Mouse (Mus musculus): ENCODE data around the gene Fgfr2. TPM values are rescaled to one million over a fixed set of nuclear protein-coding genes. Genes with fewer than 3 reads are reported as not detected.

Gene Fgfr2
- polyA plus RNA-seq, 1 experiment from 2014 or later: 110 TPM

DNA sequence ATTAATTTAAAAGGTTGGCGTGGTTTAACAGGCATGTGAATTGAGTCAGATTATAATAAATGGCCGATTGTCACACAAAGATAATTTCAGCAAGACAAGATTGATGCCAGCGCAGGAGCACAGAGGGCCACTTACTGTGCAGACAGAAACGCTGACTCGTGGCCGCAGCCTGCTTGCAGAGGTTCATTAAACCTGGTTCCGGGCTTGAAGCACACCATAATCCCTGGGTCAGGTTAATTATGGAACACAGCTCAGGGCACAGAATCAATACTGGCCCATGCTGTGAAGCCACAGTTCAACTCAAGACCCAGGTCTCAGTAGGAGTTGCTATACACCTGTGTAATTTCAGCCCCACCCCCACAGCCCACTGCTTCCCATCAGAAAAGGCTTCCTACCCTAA, 1066.6 kb downstream of the Fgfr2 start:
- ATAC-seq: no peak
- H3K9ac ChIP-seq (replicated peaks; ENCODE audit: low read depth): no peak overlapping the region
- no peak for TF ChIP-seq EP300 (IDR thresholded peaks at IDR 0.05)
- TF ChIP-seq CTCF (IDR thresholded peaks at IDR 0.05): no peak
- no peak overlapping the region for H3K27ac ChIP-seq (ENCODE audit: low read length)
- no peaks in the 10 kb centered on the region for H3K4me1 ChIP-seq (ENCODE audit: insufficient read depth, low read depth, low read length)
- no peak overlapping the region for H3K4me3 ChIP-seq (ENCODE audit: low read depth, low read length)
- no peaks in the 10 kb centered on the region for H3K9me3 ChIP-seq (ENCODE audit: low read length)
- no peak for DNase-seq (ENCODE audit: low spot score)
- H3K4me2 ChIP-seq (replicated peaks; ENCODE audit: low read depth, low read length): no peak overlapping the region
- 76% methylated on average over 7 of the region's 7 CpGs for WGBS
- no peaks in the 10 kb centered on the region for H3K27me3 ChIP-seq (replicated peaks; ENCODE audit: insufficient read depth, low read length)
- H3K36me3 ChIP-seq (ENCODE audit: insufficient read depth, low read length): no peaks in the 10 kb centered on the region

DNA sequence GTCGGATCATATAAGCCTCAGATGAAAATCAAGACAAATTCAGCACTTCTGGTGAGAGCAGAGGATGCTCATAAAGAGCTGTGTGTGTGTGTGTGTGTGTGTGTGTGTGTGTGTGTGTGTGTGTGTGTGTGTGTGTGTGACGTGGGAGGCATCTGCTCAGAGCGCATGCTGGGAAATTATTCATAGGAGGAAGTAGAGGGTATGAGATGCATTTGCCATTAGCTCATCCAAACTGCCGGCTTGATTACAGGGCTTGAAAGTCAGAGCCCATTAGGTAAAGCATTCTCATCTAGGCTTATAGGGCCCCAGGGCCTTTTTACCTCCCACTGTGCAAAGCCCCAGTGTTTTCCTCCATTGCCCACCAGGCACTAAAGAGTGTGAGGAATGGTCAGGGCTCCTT, 1076.5 kb downstream of the Fgfr2 start:
- H3K9me3 ChIP-seq (ENCODE audit: low read length): no peaks in the 10 kb centered on the region

DNA sequence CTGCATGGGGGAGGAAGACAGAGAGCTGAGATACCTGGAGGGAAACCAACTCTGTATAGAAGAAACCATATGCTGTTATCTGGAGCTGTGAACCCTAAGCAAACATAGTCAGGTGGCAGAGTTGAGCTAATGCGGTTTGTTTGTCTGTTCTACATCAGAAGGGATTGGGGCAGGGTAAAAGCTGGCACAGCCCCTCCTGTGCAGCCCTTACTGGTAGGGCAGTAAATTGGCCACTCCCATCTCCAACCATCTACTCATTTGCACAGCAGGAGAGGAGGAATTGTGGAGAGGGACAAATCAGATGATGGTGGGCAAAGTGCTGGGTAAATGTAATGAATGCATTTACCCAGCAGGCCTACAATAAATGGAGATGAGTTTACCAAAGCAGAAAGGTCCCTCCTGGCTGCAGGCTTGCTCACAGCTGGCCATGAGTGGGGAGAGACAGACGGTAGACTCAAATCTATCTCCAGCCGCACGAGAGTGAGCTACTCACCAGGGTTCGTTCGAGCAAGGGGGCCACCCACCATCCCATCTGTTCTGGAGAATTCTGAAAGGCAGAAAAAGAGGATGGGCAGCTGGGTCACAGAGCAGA, 1091.1 kb downstream of the Fgfr2 start:
- WGBS: 58% methylated on average over 6 of the region's 6 CpGs
- DNase-seq (ENCODE audit: low spot score): no peak

More for the DNA sequence above, 1076.5 kb downstream of the Fgfr2 start:
- Histone ChIP-seq H3K4me1 (ENCODE audit: insufficient read depth, low read depth, low read length) (no peaks in the 10 kb centered on the region), H3K9ac (replicated peaks; ENCODE audit: low read depth) (no peak overlapping the region), H3K4me3 (ENCODE audit: low read depth, low read length) (no peak overlapping the region), H3K4me2 (replicated peaks; ENCODE audit: low read depth, low read length) (no peak overlapping the region), H3K36me3 (ENCODE audit: insufficient read depth, low read length) (no peaks in the 10 kb centered on the region), H3K27ac (ENCODE audit: low read length) (no peak overlapping the region), H3K27me3 (replicated peaks; ENCODE audit: insufficient read depth, low read length) (no peaks in the 10 kb centered on the region)
- TF ChIP-seq CTCF (IDR thresholded peaks at IDR 0.05) (no peak), EP300 (IDR thresholded peaks at IDR 0.05) (no peak)
- 42% methylated on average over 4 of the region's 4 CpGs for WGBS
- ATAC-seq: no peak
- DNase-seq (ENCODE audit: low spot score): no peak

DNA sequence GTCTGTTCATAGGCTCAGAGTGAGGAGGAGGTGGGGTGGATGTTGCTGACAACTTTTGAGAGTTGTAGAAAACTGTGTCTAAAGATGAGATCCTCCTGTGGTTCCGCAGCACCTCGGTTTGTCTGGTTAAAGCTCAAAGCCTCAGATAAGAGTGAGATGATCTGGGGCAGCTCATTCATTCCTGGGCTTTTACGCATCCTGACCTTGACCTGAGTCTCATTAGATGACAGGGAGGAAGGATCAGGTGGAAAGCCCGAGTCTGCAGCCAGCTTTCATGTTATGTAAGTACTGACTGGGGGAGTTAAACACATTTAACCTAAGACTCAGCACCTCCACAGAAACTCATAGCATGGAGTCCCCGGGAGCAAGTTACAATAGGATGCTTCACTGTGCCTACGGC, 1096.5 kb downstream of the Fgfr2 start:
- Histone ChIP-seq H3K27ac (ENCODE audit: low read length) (no peak overlapping the region), H3K9ac (replicated peaks; ENCODE audit: low read depth) (no peak overlapping the region), H3K4me1 (ENCODE audit: insufficient read depth, low read depth, low read length) (no peaks in the 10 kb centered on the region), H3K4me2 (replicated peaks; ENCODE audit: low read depth, low read length) (no peak overlapping the region), H3K27me3 (replicated peaks; ENCODE audit: insufficient read depth, low read length) (no peaks in the 10 kb centered on the region), H3K4me3 (ENCODE audit: low read depth, low read length) (no peak overlapping the region), H3K9me3 (ENCODE audit: low read length) (no peaks in the 10 kb centered on the region), H3K36me3 (ENCODE audit: insufficient read depth, low read length) (no peaks in the 10 kb centered on the region)
- 53% methylated on average over 6 of the region's 6 CpGs for WGBS
- ATAC-seq (no peak), DNase-seq (ENCODE audit: low spot score) (no peak)
- TF ChIP-seq EP300 (IDR thresholded peaks at IDR 0.05): no peak
- no peak for TF ChIP-seq CTCF (IDR thresholded peaks at IDR 0.05)

More for the DNA sequence above, 1091.1 kb downstream of the Fgfr2 start:
- ATAC-seq: no peak
- no peaks in the 10 kb centered on the region for H3K4me1 ChIP-seq (ENCODE audit: insufficient read depth, low read depth, low read length)
- TF ChIP-seq EP300 (IDR thresholded peaks at IDR 0.05): no peak
- TF ChIP-seq CTCF (IDR thresholded peaks at IDR 0.05): no peak
- H3K36me3 ChIP-seq (ENCODE audit: insufficient read depth, low read length): no peaks in the 10 kb centered on the region
- H3K27ac ChIP-seq (ENCODE audit: low read length): no peak overlapping the region
- H3K9me3 ChIP-seq (ENCODE audit: low read length): no peaks in the 10 kb centered on the region
- H3K9ac ChIP-seq (replicated peaks; ENCODE audit: low read depth): no peak overlapping the region
- no peak overlapping the region for H3K4me2 ChIP-seq (replicated peaks; ENCODE audit: low read depth, low read length)
- H3K4me3 ChIP-seq (ENCODE audit: low read depth, low read length): no peak overlapping the region
- no peaks in the 10 kb centered on the region for H3K27me3 ChIP-seq (replicated peaks; ENCODE audit: insufficient read depth, low read length)

DNA sequence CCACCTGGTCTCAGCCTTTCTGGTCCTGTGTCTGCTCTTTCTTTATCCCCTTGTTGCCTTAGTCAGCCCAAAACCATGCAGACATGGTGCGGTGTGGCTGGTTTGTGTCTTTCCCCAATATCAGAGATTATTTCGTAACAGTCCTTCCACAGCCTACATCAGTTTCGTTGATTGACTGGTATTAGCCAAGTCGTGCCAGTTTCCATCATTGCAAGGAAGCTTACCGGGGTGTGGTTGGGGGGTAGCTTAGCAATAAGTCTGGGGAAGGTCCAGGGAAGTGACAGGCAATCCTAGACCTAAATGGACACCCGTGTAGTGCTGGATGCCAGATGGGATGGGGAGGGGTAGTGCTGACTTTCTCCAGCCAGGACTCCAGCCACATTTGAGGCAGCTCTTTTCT, 1097.6 kb downstream of the Fgfr2 start:
- H3K4me2 ChIP-seq (replicated peaks; ENCODE audit: low read depth, low read length): no peak overlapping the region
- no peaks in the 10 kb centered on the region for H3K27me3 ChIP-seq (replicated peaks; ENCODE audit: insufficient read depth, low read length)
- H3K27ac ChIP-seq (ENCODE audit: low read length): no peak overlapping the region
- H3K4me1 ChIP-seq (ENCODE audit: insufficient read depth, low read depth, low read length): no peaks in the 10 kb centered on the region
- no peak for TF ChIP-seq CTCF (IDR thresholded peaks at IDR 0.05)
- no peak for TF ChIP-seq EP300 (IDR thresholded peaks at IDR 0.05)
- no peak overlapping the region for H3K9ac ChIP-seq (replicated peaks; ENCODE audit: low read depth)
- ATAC-seq (no peak), DNase-seq (ENCODE audit: low spot score) (no peak)
- 59% methylated on average over 6 of the region's 6 CpGs for WGBS
- H3K36me3 ChIP-seq (ENCODE audit: insufficient read depth, low read length): no peaks in the 10 kb centered on the region
- H3K9me3 ChIP-seq (ENCODE audit: low read length): no peaks in the 10 kb centered on the region
- no peak overlapping the region for H3K4me3 ChIP-seq (ENCODE audit: low read depth, low read length)

DNA sequence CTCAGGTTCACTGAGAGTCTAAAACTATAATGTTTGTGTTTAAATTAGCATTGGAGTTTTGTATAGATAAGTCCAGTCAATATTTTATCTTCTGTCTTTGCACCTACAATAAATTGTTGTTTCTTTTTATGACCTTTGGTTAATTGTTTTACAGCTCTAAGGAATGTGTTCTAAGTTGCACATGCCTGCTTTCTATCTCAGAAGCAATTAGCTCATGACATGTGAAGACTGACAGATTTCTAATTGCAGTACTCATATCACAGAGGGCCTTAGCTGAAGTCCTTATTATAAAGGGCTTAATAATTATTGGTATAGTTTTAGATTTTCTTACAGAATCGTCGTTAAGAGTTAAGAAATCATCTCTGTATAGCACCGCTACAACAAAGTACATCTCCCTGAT, 1107.2 kb downstream of the Fgfr2 start:
- DNase-seq (ENCODE audit: low spot score) (no peak), ATAC-seq (no peak)
- TF ChIP-seq CTCF (IDR thresholded peaks at IDR 0.05) (no peak), EP300 (IDR thresholded peaks at IDR 0.05) (no peak)
- Histone ChIP-seq H3K4me3 (ENCODE audit: low read depth, low read length) (no peak overlapping the region), H3K9me3 (ENCODE audit: low read length) (no peaks in the 10 kb centered on the region), H3K27ac (ENCODE audit: low read length) (no peak overlapping the region), H3K4me1 (ENCODE audit: insufficient read depth, low read depth, low read length) (no peaks in the 10 kb centered on the region), H3K9ac (replicated peaks; ENCODE audit: low read depth) (no peak overlapping the region), H3K27me3 (replicated peaks; ENCODE audit: insufficient read depth, low read length) (no peaks in the 10 kb centered on the region), H3K36me3 (ENCODE audit: insufficient read depth, low read length) (no peaks in the 10 kb centered on the region), H3K4me2 (replicated peaks; ENCODE audit: low read depth, low read length) (no peak overlapping the region)
- 67% methylated on average over 3 of the region's 3 CpGs for WGBS

DNA sequence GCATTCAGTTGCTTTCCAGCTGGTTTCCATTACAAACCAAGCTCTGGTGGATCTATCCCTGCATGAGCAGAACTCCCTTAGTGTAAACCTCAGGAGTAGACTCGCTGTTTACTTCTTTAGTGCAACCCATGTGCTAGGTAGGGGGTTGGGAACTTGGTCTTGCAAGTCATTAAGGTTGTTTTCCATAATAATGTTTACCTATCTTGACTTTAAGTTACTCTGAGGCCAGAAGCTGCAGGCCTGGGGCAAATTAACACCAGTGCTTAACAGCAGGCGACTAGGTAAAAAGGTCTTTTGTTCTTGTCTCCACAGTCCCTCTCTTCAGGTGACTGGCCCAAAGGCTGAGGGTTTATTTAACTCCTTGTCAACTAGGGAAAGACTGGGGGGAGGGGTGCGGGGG, 1108.0 kb downstream of the Fgfr2 start:
- Histone ChIP-seq H3K27me3 (replicated peaks; ENCODE audit: insufficient read depth, low read length) (no peaks in the 10 kb centered on the region), H3K27ac (ENCODE audit: low read length) (no peak overlapping the region), H3K4me2 (replicated peaks; ENCODE audit: low read depth, low read length) (no peak overlapping the region), H3K36me3 (ENCODE audit: insufficient read depth, low read length) (no peaks in the 10 kb centered on the region), H3K9ac (replicated peaks; ENCODE audit: low read depth) (no peak overlapping the region), H3K4me1 (ENCODE audit: insufficient read depth, low read depth, low read length) (no peaks in the 10 kb centered on the region), H3K4me3 (ENCODE audit: low read depth, low read length) (no peak overlapping the region), H3K9me3 (ENCODE audit: low read length) (no peaks in the 10 kb centered on the region)
- 13% methylated on average over 3 of the region's 3 CpGs for WGBS
- no peak for DNase-seq (ENCODE audit: low spot score)
- TF ChIP-seq CTCF (IDR thresholded peaks at IDR 0.05) (no peak), EP300 (IDR thresholded peaks at IDR 0.05) (no peak)
- ATAC-seq: no peak
